Mouse (Mus musculus) bone marrow, adult 2 months (tissue): ENCODE data around the gene Col16a1.

Experiments
- CTCF ChIP-seq: fragments of 200-500 bp; IDR thresholded peaks from 2 replicates; pipeline ENCODE4 v1.5.1; 2011; ENCODE audit warnings: low read length, control low read depth; ENCODE audit not compliant: control insufficient read depth, insufficient read depth
- POLR2A ChIP-seq: fragments of 200-500 bp; IDR thresholded peaks from 2 replicates; pipeline ENCODE4 v1.6.1; 2011; ENCODE audit warnings: low read depth, mild to moderate bottlenecking, control low read depth, low read length, borderline replicate concordance; ENCODE audit not compliant: control insufficient read depth

GRCm38 (mm10) chr4:130012234-130012633 is 35.4 kb upstream of the Col16a1 start:
- no peak for TF ChIP-seq POLR2A
- TF ChIP-seq CTCF, result no peak
